Comparison of ENCODE assay signal across 9 mouse cellular contexts in genomic region chr7:135715166-135715565, GRCm38 (mm10). TPM values are rescaled to one million over a fixed set of nuclear protein-coding genes. Genes with fewer than 3 reads are reported as not detected.
DNase-seq lines count a peak whose midpoint lies in the region; ATAC-seq and TF ChIP-seq lines count a peak whose summit lies in the region.
"Had no signal": no experiment of that assay in that cellular context is flagged by ENCODE, and none has a peak within 500 bp of the region (broad histone marks: within the 10 kb centered on the region; RNA-seq: fewer than 3 reads in every experiment).

No protein-coding gene starts in this region.

- peak overlapping the region; percentile 95 for H3K9ac ChIP-seq in kidney, embryonic 14.5 days (ENCODE audit: low read depth, low read length)
- H3K9ac ChIP-seq in hindbrain, postnatal 0 days (replicated peaks; ENCODE audit: low read length), result peak overlapping the region; percentile 59; the same call in 1 of the 2 replicates

- 1% methylated on average over 7 of the region's 7 CpGs for WGBS in kidney, embryonic 14.5 days
- 6% methylated on average over 7 of the region's 7 CpGs for WGBS in hindbrain, postnatal 0 days

- TF ChIP-seq POLR2A in brain, embryonic 14.5 days (IDR thresholded peaks at IDR 0.05; ENCODE audit: borderline replicate concordance, extremely low read depth, insufficient read depth, insufficient read length, poor library complexity, severe bottlenecking), result no peak
- no peak for TF ChIP-seq POLR2A in myocyte (IDR thresholded peaks at IDR 0.05; ENCODE audit: insufficient read length, low read depth)

- peak overlapping the region; percentile 57 for H3K4me2 ChIP-seq in kidney, embryonic 14.5 days (replicated peaks; ENCODE audit: low read depth, low read length)
- peak overlapping the region; percentile 98 for H3K4me2 ChIP-seq in hindbrain, postnatal 0 days (ENCODE audit: low read depth, low read length)
- H3K4me2 ChIP-seq in myocyte (ENCODE audit: low read depth), result peak overlapping the region; percentile 60

- H3K27ac ChIP-seq in kidney, embryonic 14.5 days (ENCODE audit: low read depth, low read length), result 0 out of 2 replicates have a peak overlapping the region, but pooled peaks have one; percentile 79
- H3K27ac ChIP-seq in hindbrain, postnatal 0 days, result no peak overlapping the region

- ATAC-seq in kidney, embryonic 14.5 days (ENCODE audit: low FRiP score, low TSS enrichment), result no peak
- no peak for ATAC-seq in hindbrain, postnatal 0 days
- ATAC-seq: inflammation-experienced regulatory T-cells, adult 6 months had no signal

- H3K9me3 ChIP-seq in kidney, embryonic 14.5 days (ENCODE audit: control insufficient read depth, low read length), result no peaks in the 10 kb centered on the region
- no peaks in the 10 kb centered on the region for H3K9me3 ChIP-seq in hindbrain, postnatal 0 days (ENCODE audit: low read length)

- peaks cover 11% of the 10 kb centered on the region; the same call in 1 of the 2 replicates for H3K4me1 ChIP-seq in kidney, embryonic 14.5 days (ENCODE audit: control insufficient read depth, insufficient read depth, low read length)
- H3K4me1 ChIP-seq in hindbrain, postnatal 0 days (ENCODE audit: insufficient read depth, low read length), result no peaks in the 10 kb centered on the region

- peak overlapping the region; percentile 62 for H3ac ChIP-seq in myocyte (ENCODE audit: control insufficient read depth, insufficient read length)

- peak overlapping the region; percentile 97 for H3K4me3 ChIP-seq in kidney, embryonic 14.5 days (ENCODE audit: low read length)
- H3K4me3 ChIP-seq in hindbrain, postnatal 0 days (ENCODE audit: low read length), result peak overlapping the region; percentile 86
- H3K4me3 ChIP-seq in myocyte, result peak overlapping the region; percentile 89

- DNase-seq in kidney, postnatal 36 days, result no peak
- DNase-seq in brain, embryonic 14.5 days (ENCODE audit: low read depth), result peak; percentile 47
- peak; percentile 14 for DNase-seq in hindbrain, postnatal 0 days (ENCODE audit: low spot score)
- DNase-seq in frontal cortex, postnatal 36 days (ENCODE audit: low spot score in 2 of 2), result no peak
- no peak for DNase-seq in adipocyte (ENCODE audit: low spot score)
- no peak for DNase-seq in layer of hippocampus, adult 9-11 months

- H3K36me3 ChIP-seq in kidney, embryonic 14.5 days (ENCODE audit: control insufficient read depth, insufficient read depth, low read length), result peaks cover 10% of the 10 kb centered on the region
- H3K36me3 ChIP-seq in hindbrain, postnatal 0 days (ENCODE audit: insufficient read depth, low read length), result no peaks in the 10 kb centered on the region
- peaks cover 7% of the 10 kb centered on the region for H3K36me3 ChIP-seq in myocyte (ENCODE audit: control insufficient read depth, insufficient read depth)

- no peak for TF ChIP-seq CTCF in brain, embryonic 14.5 days (IDR thresholded peaks at IDR 0.05; ENCODE audit: borderline replicate concordance, extremely low read depth, insufficient read depth, insufficient read length)
- TF ChIP-seq CTCF in hindbrain, postnatal 0 days (IDR thresholded peaks at IDR 0.05; ENCODE audit: low read depth), result no peak

- H3K27me3 ChIP-seq in kidney, embryonic 14.5 days (ENCODE audit: control insufficient read depth, insufficient read depth, low read length), result no peaks in the 10 kb centered on the region
- H3K27me3 ChIP-seq in hindbrain, postnatal 0 days (ENCODE audit: insufficient read depth, low read length), result no peaks in the 10 kb centered on the region
- H3K27me3 ChIP-seq in myocyte (ENCODE audit: control insufficient read depth, insufficient read depth, insufficient read length), result no peaks in the 10 kb centered on the region

- peaks cover 60% of the 10 kb centered on the region for H3K79me2 ChIP-seq in myocyte (ENCODE audit: control insufficient read depth, insufficient read depth)

TF ChIP-seq in myocyte, 11 proteins besides CTCF, POLR2A, EP300 and RAD21:
- TF ChIP-seq MAX (IDR thresholded peaks at IDR 0.05; ENCODE audit: low read depth), result no peak
- TF ChIP-seq MYOG (IDR thresholded peaks at IDR 0.05; ENCODE audit: control insufficient read depth in 1 of 3, insufficient read depth in 1 of 3, insufficient read length in 2 of 3, low read depth in 2 of 3), result no peak
- TF ChIP-seq TCF3 (IDR thresholded peaks at IDR 0.05; ENCODE audit: insufficient read length, low read depth), result no peak

RNA-seq across cellular contexts. Expression of gene Mki67, which starts 1.0 kb away (rescaled TPM):
- polyA plus RNA-seq in kidney, embryonic 14.5 days (2014; fragmentation: Nextera tagmentation; extraction: Ambion mirVana), result 50.8 and 67.1 TPM in 2 replicates
- 15.0 and 18.4 TPM in 2 replicates for polyA plus RNA-seq in brain, embryonic 14.5 days (2012; rRNA removed)
- 17.5 and 29.4 TPM in 2 replicates for total RNA-seq in hindbrain, postnatal 0 days (2014; rRNA removed)
- polyA plus RNA-seq in hindbrain, postnatal 0 days (2015; fragmentation: Nextera tagmentation; extraction: Ambion mirVana), result 10.6 and 10.8 TPM in 2 replicates
- polyA plus RNA-seq in myocyte (2012; fragmentation: generic; extraction: Trizol), result 6.8 TPM

Comparison
In these comparisons a context has a peak if more than half of its experiments do, and no peak if none do; other contexts are left out.
1. DNase-seq: peak in brain, embryonic 14.5 days (single experiment) and hindbrain, postnatal 0 days (single experiment); none in kidney, postnatal 36 days (0 of 2), frontal cortex, postnatal 36 days (0 of 2), adipocyte (single experiment) and layer of hippocampus, adult 9-11 months (single experiment).
2. Peak in every context shown above with its lines, with median percentiles within 50 percentile points of each other: H3K4me2 ChIP-seq and H3K4me3 ChIP-seq.